Mouse (Mus musculus): ENCODE results near the gene Med25.

GRCm38 (mm10) chr7:44839171-44839490 lies 53.4 kb downstream of the Med25 start:
- no peak for TF ChIP-seq POLR2A (IDR thresholded peaks at IDR 0.05; ENCODE audit: borderline replicate concordance, extremely low read depth, low read depth, low read length)
- no peak for TF ChIP-seq CTCF (IDR thresholded peaks at IDR 0.05; ENCODE audit: insufficient read depth, low read length)

All from lung, adult 2 months (tissue).